7 mouse cellular contexts compared by ENCODE assay signal in genomic region chr17:50188662-50189345, GRCm38 (mm10). TPM values are rescaled to one million over a fixed set of nuclear protein-coding genes. Genes with fewer than 3 reads are reported as not detected.
DNase-seq lines count a peak whose midpoint lies in the region; ATAC-seq and TF ChIP-seq lines count a peak whose summit lies in the region.

No protein-coding gene starts in this region.

- no peak overlapping the region for H3K27ac ChIP-seq in lung, embryonic 16.5 days (ENCODE audit: low read length)
- H3K27ac ChIP-seq in forebrain, embryonic 16.5 days (ENCODE audit: low read length) = no peak overlapping the region
- no peak overlapping the region for H3K27ac ChIP-seq in limb, embryonic 12.5 days
- no peak overlapping the region for H3K27ac ChIP-seq in small intestine, adult 2 months (ENCODE audit: insufficient read depth, low read depth, low read length)

- H3K4me2 ChIP-seq in lung, embryonic 16.5 days (ENCODE audit: low read depth, low read length) = peak overlapping the region; percentile 97; the same call in 1 of the 2 replicates
- H3K4me2 ChIP-seq in forebrain, embryonic 16.5 days (ENCODE audit: low read length) = peak overlapping the region; percentile 100
- H3K4me2 ChIP-seq in limb, embryonic 12.5 days = peak overlapping the region; percentile 98; the same call in 1 of the 2 replicates

- TF ChIP-seq CTCF in small intestine, adult 2 months (IDR thresholded peaks at IDR 0.05; ENCODE audit: extremely low read depth, insufficient read length, insufficient replicate concordance, low read depth, low read length) = no peak

- 67% methylated on average over 12 of the region's 12 CpGs for WGBS in lung, embryonic 16.5 days
- 70% methylated on average over 12 of the region's 12 CpGs for WGBS in forebrain, embryonic 16.5 days
- WGBS in limb, embryonic 12.5 days = 68% methylated on average over 12 of the region's 12 CpGs
- WGBS in small intestine, adult 2 months = 72% methylated on average over 12 of the region's 12 CpGs

- H3K9me3 ChIP-seq in lung, embryonic 16.5 days (ENCODE audit: control insufficient read depth, low read length) = no peaks in the 10 kb centered on the region
- no peaks in the 10 kb centered on the region for H3K9me3 ChIP-seq in forebrain, embryonic 16.5 days (ENCODE audit: control insufficient read depth, low read length)
- no peaks in the 10 kb centered on the region for H3K9me3 ChIP-seq in limb, embryonic 12.5 days

- no peaks in the 10 kb centered on the region for H3K36me3 ChIP-seq in lung, embryonic 16.5 days (ENCODE audit: control insufficient read depth, insufficient read depth, low read length)
- no peaks in the 10 kb centered on the region for H3K36me3 ChIP-seq in forebrain, embryonic 16.5 days (ENCODE audit: control insufficient read depth, insufficient read depth)
- no peaks in the 10 kb centered on the region for H3K36me3 ChIP-seq in limb, embryonic 12.5 days
- H3K36me3 ChIP-seq in small intestine, adult 2 months (ENCODE audit: control insufficient read depth, insufficient read depth, low read length) = no peaks in the 10 kb centered on the region

- no peaks in the 10 kb centered on the region; the same call in 1 of the 2 replicates for H3K4me1 ChIP-seq in lung, embryonic 16.5 days (replicated peaks; ENCODE audit: control insufficient read depth, insufficient read depth, low read length)
- peaks cover 27% of the 10 kb centered on the region for H3K4me1 ChIP-seq in forebrain, embryonic 16.5 days (replicated peaks; ENCODE audit: control insufficient read depth, insufficient read depth, low read length)
- H3K4me1 ChIP-seq in limb, embryonic 12.5 days (replicated peaks) = 0 out of 2 replicates have a peak, but pooled peaks cover 4% of the 10 kb centered on the region
- H3K4me1 ChIP-seq in small intestine, adult 2 months (ENCODE audit: control insufficient read depth, insufficient read depth, insufficient read length, low read length) = no peaks in the 10 kb centered on the region; the same call in 1 of the 2 replicates

- peak; percentile 8; the same call in 1 of the 2 replicates for ATAC-seq in lung, embryonic 16.5 days (ENCODE audit: low read depth)
- peak; percentile 6; the same call in 1 of the 2 replicates for ATAC-seq in forebrain, embryonic 16.5 days
- ATAC-seq in limb, embryonic 12.5 days (ENCODE audit: insufficient number of reproducible peaks, insufficient read depth, low FRiP score, low TSS enrichment, low read depth) = no peak

- peaks cover 5% of the 10 kb centered on the region for H3K27me3 ChIP-seq in lung, embryonic 16.5 days (ENCODE audit: control insufficient read depth, insufficient read depth, low read depth, low read length)
- H3K27me3 ChIP-seq in forebrain, embryonic 16.5 days (replicated peaks; ENCODE audit: control insufficient read depth, insufficient read depth, low read length) = peaks cover 8% of the 10 kb centered on the region
- H3K27me3 ChIP-seq in limb, embryonic 12.5 days = peaks cover 40% of the 10 kb centered on the region
- no peaks in the 10 kb centered on the region for H3K27me3 ChIP-seq in small intestine, adult 2 months (ENCODE audit: control insufficient read depth, insufficient read depth, low read length)

- TF ChIP-seq POLR2A in small intestine, adult 2 months (IDR thresholded peaks at IDR 0.05; ENCODE audit: low read depth, low read length) = no peak

- no peak for DNase-seq in lung, postnatal 10 days
- no peak for DNase-seq in adrenal gland, postnatal 4 days (ENCODE audit: low spot score in 2 of 2)
- no peak for DNase-seq in retina, embryonic 14.5 days (ENCODE audit: low spot score)

- H3K9ac ChIP-seq in lung, embryonic 16.5 days (ENCODE audit: low read length) = no peak overlapping the region
- H3K9ac ChIP-seq in forebrain, embryonic 16.5 days (replicated peaks; ENCODE audit: low read depth, low read length) = no peak overlapping the region
- no peak overlapping the region for H3K9ac ChIP-seq in limb, embryonic 12.5 days (replicated peaks)

- H3K4me3 ChIP-seq in lung, embryonic 16.5 days (ENCODE audit: low read length) = peak overlapping the region; percentile 65
- H3K4me3 ChIP-seq in forebrain, embryonic 16.5 days (replicated peaks; ENCODE audit: low read length) = peak overlapping the region; percentile 67
- peak overlapping the region; percentile 72; the same call in 1 of the 2 replicates for H3K4me3 ChIP-seq in limb, embryonic 12.5 days (replicated peaks)
- peak overlapping the region; percentile 92 for H3K4me3 ChIP-seq in small intestine, adult 2 months (ENCODE audit: low read depth, low read length)

RNA-seq across cellular contexts. Expression of gene Rftn1, which starts 1.7 kb away (rescaled TPM):
- polyA plus RNA-seq in lung, embryonic 16.5 days (2015; fragmentation: Nextera tagmentation; extraction: Ambion mirVana) = 18.2 and 21.0 TPM in 2 replicates
- 17.8 and 24.6 TPM in 2 replicates for polyA plus RNA-seq in forebrain, embryonic 16.5 days (2015; fragmentation: Nextera tagmentation; extraction: Ambion mirVana)
- 9.4 and 12.3 TPM in 2 replicates for polyA plus RNA-seq in limb, embryonic 12.5 days (2016; fragmentation: Nextera tagmentation; extraction: Ambion mirVana)
- polyA plus RNA-seq in small intestine, adult 2 months (2012; rRNA removed) = 6.5 and 24.7 TPM in 2 replicates
- 10 to 100 TPM; 16.0 to 16.9 TPM for total RNA-seq in adrenal gland, postnatal 4 days (2021)
